Mouse (Mus musculus) lung, postnatal 14 days (tissue): ENCODE results near the gene Rdm1.
"Not testable (repeated sequence)": the region's sequence is repeated elsewhere in the genome, so short reads cannot be mapped to it uniquely, and the experiment has no call there.

Source experiments
- DNase-seq: peaks from one replicate; pipeline ENCODE4 v3.0.0; 2021

The Rdm1 gene

DNA sequence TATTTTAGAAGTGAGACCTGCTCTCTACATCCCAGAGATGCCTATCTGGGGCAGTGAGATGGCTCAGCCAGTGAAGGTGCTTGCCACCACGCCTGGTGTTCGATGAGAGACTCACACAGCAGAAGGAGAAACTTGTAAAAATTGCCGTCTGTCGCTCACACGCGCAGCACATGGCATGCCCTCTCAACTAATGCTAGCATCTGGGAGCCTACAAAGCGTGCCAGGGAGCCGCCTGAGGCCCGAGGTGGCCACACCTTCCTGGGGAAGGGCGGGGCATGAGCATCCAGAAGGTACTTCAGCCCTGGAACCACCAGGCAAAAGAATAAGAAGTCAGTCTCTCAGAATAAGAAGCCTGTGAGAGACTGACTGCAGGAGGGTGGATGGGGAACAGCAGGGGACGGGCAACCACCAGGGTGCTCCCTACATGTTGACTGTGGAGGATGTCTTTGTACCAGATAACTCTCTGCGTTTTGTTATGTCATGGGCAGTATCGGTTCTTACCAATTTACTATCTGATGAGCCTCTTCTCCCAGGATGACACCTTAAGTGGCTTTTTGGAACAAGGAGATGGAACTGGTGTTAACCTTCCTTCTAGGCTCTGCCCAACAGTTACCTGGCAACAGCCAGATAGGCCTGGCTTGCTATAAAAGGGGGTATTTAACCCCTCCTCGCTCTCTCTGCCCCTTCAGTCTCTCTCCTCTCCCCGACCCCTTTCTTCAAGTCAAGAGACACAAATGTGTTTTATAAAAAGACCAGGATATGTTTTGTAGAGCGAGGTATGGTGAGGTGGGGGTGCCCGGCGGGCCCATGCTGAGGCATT is 9.8 kb upstream of the Rdm1 start:
- DNase-seq, result no peak

- DNase-seq, result peak; percentile 23
Observed at GRCm38 (mm10) chr11:101617849-101618248, 9.1 kb upstream of the Rdm1 start.

DNA sequence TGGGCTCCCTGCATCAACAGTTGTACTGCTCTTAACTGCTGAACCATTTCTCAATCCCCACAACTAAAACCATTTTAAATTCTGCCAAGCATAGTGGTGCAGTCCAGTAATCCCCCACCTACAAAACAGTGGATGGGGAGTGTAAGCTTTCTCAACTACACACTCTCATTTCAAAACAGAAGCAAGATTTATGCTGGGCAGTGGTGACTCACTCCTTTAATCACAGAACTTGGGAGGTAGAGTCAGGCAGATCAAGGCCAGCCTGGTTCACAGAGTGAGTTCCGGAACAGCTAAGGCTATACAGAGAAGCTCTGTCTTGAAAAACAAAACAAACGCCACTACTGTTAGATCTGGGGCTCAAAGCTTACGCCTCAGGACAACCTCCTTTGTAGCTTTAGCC is 8.4 kb upstream of the Rdm1 start:
- DNase-seq, result no peak

- DNase-seq, result not testable (repeated sequence)
Observed at GRCm38 (mm10) chr11:101620022-101620655, 6.9 kb upstream of the Rdm1 start.

- DNase-seq, result no peak
Observed at GRCm38 (mm10) chr11:101626649-101626994, 373 bp upstream of the Rdm1 start.

DNA sequence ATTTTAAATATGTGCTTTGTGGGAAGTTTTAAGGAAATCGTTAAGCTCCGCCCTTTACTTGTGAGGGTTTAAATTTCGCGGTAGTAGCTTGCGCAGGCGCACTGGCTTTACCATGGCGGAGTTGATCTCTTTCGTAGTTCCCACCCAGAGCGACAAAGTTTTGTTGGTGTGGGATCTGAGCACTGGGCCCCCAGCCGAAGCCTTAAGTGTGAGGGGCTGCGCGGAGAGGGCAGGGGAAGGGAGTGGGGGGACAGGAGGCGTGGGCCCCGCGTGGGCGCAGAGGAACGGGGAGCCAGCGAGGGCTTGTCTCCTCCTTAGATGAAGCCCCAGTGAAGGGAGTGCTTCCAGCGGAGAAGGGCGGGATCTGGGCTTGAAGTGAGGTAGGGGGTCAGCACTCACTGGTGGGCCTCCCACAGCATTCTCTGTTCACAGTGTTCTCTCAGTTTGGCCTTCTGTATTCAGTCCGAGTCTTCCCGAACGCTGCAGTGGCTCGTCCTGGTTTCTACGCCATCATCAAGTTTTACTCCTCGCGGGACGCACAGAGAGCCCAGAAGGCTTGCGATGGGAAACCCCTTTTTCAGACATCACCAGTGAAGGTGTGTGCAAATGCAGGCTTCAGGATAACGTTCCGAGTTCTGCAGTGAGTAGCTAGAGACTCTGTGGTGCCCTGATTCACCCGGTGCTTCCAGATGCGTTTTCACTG is 1.0 kb downstream of the Rdm1 start:
- DNase-seq, result peak; percentile 92

GRCm38 (mm10) chr11:101628733-101629417 is 1.9 kb downstream of the Rdm1 start:
- DNase-seq, result not testable (repeated sequence)

DNA sequence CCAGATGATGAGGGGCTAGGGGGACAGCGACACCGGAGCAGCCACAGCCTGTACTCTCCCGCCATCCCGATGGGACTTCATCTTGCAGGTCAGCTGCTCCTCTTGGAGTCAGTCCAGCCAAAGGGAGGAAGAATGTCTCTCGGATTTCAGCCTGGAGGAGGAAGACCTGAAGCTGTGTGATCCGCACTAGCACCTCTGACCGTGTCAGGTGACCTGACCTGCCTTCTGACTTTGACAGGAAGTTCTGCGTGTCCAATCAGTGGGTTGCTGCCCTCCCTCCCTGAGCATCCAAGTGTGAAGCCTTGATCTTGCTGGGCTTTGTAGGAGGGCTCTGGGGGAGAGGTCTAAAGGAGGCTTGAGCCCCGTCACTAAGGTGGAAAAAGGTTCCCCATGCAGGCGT is 8.7 kb downstream of the Rdm1 start:
- no peak for DNase-seq

GRCm38 (mm10) chr11:101639761-101640160 is 12.8 kb downstream of the Rdm1 start:
- no peak for DNase-seq

DNA sequence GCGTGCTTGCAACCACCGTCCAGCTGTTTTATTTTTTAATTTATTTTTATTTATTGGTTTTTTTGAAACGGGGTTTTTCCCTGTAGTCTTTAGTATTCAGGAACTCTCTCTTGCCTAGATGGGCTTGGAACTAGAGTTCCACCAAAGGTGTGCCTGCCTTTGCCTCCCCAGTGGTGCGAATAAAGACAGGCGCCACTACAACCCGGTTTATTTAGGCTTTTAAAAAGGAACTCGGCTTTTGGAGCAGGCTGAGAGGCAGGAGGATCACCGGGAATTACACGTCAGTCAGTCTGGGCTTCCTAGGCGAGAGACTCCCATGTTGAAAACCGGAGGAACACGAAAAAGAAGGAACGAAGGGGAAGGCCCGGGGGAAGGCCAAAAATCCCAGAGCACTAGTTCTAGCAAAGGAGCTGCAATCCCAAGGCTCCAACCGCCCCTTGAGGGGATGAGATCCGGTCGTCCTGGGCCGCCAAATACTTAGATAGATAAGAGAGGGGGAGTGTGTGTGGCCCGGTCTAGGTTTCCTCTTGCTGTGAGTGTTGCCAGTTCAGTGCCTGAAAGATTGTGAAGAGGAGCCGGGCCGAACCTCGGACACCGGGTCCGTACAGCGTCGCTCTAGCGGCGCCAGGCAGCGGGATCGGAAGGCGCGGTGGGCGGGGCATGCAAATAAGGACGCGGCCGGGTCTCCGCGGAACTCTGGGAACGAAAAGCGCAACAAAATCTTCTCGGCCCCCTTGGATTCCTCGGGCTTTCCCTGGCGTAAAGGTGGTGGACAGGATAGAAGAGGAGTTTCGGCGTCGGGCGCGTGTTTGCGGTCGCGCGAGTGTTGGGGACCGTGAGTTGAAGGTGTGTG is 14.1 kb downstream of the Rdm1 start:
- peak; percentile 83 for DNase-seq

GRCm38 (mm10) chr11:101641710-101642642 is 15.0 kb downstream of the Rdm1 start:
- not testable (repeated sequence) for DNase-seq

- no peak for DNase-seq
Observed at GRCm38 (mm10) chr11:101642931-101643330, 15.9 kb downstream of the Rdm1 start.

DNA sequence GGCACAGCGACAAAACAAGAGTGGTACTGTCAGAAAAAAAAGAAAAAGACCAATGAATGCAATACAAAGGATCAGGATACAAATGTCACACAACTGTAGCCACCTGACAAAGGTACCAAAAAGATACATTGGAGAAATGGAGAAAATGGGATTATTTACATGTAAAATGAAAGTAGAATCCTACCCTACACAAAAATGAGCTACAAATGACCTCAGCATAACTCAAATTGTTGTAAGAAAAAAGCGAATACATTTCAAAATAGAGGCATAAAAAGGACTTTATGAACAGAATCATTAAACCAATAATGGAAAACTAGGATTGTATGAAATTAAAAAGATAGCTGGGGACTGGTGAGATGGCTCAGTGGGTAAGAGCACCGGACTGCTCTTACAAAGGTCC is 17.6 kb downstream of the Rdm1 start:
- no peak for DNase-seq

DNA sequence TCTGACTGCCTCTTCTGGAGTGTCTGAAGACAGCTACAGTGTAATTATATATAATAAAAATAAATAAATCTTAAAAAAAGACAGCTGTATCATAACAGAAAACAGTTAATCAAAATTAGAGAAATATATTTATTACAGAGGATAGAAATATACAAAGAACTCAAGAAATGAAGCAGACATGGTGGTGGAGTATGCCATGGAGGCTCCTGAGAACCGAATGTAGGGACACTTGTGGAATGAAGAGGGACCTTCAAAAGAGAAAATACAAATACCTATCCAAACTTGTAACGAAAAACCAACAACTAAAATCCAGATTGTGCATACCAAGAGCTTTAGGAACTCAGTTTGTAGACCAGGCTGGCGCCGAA is 18.0 kb downstream of the Rdm1 start:
- DNase-seq, result not testable (repeated sequence)

GRCm38 (mm10) chr11:101645411-101646282 is 18.7 kb downstream of the Rdm1 start:
- DNase-seq, result peak; percentile 71

- DNase-seq, result not testable (repeated sequence)
Observed at GRCm38 (mm10) chr11:101646283-101646794, 19.3 kb downstream of the Rdm1 start.

DNA sequence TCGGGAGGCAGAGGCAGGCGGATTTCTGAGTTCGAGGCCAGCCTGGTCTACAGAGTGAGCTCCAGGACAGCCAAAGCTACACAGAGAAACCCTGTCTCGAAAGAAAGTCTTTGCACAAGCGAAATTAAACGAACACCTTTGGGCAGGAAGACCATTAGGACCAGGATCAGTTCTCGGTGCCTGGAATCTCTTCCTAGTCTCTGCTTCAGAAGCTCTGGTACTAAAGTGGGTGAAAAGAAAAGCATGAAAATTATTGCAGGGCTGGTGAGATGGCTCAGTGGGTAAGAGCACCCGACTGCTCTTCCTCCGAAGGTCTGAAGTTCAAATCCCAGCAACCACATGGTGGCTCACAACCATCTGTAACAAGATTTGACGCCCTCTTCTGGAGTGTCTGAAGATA is 20.1 kb downstream of the Rdm1 start:
- not testable (repeated sequence) for DNase-seq

DNA sequence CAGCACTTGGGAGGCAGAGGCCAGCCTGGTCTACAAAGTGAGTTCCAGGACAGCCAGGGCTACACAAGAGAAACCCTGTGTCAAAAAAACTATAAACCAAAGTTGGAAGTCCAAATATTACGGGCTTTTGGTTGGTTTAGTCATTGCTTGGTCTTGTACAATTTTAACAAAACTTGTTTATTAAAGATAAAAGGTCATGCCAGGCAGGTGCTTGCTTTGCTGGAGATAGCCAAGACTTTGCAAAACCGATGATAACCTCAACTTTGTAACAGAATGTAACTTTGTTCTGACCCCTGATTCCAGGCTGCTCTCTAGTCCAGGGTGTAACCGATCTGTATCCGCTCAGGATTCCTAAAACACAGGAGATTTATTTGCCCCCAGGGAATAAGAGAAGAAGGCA is 29.4 kb downstream of the Rdm1 start:
- DNase-seq, result no peak

- no peak for DNase-seq
Observed at GRCm38 (mm10) chr11:101657528-101657885, 30.5 kb downstream of the Rdm1 start.
